Mouse (Mus musculus): ENCODE measurements at regions not wholly inside any gene's neighbourhood (a gene's known extent, or its start where the extent isn't known, plus 50 kb on each side); places are given as distances from the start of the nearest gene placed in this dataset.
A peak's percentile ranks its signal among the peaks of the same experiment; 100 is the strongest.

DNA sequence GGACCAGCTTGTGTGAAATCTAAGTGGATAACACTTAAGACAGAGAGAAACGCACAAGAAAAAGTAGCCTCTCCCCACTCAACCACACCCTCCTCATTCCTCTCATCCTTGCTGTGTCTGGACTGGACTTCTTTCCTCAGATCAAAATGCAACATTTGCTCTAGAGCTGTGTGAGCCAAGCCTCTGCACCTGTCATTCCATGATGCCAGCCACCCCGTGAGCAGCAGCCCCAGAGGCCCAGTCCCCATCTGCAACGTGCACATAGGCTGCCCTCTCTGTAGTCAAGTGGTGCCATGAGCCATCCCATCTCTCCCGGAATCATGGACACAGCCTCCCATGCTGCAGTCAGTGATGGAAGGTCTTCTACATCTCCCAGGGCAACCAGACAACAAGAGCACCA is 55.1 kb upstream of the Gpc1 start:
- no peaks in the 10 kb centered on the region for H3K36me3 ChIP-seq (ENCODE audit: insufficient read depth, low read length)
- no peak overlapping the region for H3K4me3 ChIP-seq (ENCODE audit: low read length)
- no peak for ATAC-seq (ENCODE audit: low FRiP score, low TSS enrichment)
- no peak overlapping the region for H3K4me2 ChIP-seq (replicated peaks; ENCODE audit: low read depth, low read length)
- WGBS, result 79% methylated on average over 4 of the region's 4 CpGs
- no peak overlapping the region for H3K27ac ChIP-seq (ENCODE audit: low read length)
- H3K27me3 ChIP-seq (ENCODE audit: insufficient read depth, low read length), result no peaks in the 10 kb centered on the region
- no peaks in the 10 kb centered on the region for H3K9me3 ChIP-seq (ENCODE audit: low read length)
- H3K9ac ChIP-seq (replicated peaks; ENCODE audit: low read length), result no peak overlapping the region
- no peaks in the 10 kb centered on the region for H3K4me1 ChIP-seq (ENCODE audit: insufficient read depth, low read length)

DNA sequence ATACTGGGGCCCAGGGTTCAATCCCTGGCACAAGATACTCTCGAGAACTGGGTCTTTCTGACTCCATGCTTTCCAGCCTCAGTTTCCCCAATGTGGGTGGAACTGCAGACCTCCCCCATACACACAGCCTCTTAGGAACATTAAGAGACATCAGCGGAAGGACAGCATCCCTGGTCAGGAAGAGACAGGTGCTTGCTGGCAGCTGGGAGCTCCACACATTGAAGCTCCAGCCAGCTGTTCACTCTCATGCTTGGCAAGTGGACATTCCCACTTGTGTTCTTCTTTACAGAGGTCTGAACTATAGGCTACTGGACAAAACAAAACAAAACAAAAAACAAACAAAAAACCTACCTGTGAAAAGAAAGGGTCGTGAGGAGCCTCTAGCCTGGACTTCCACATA is 55.5 kb upstream of the Gpc1 start:
- 88% methylated on average over 3 of the region's 3 CpGs for WGBS
- Histone ChIP-seq H3K4me2 (replicated peaks; ENCODE audit: low read depth, low read length) (no peak overlapping the region), H3K27me3 (ENCODE audit: insufficient read depth, low read length) (no peaks in the 10 kb centered on the region), H3K36me3 (ENCODE audit: insufficient read depth, low read length) (no peaks in the 10 kb centered on the region), H3K4me3 (ENCODE audit: low read length) (no peak overlapping the region), H3K9me3 (ENCODE audit: low read length) (no peaks in the 10 kb centered on the region), H3K27ac (ENCODE audit: low read length) (no peak overlapping the region), H3K4me1 (ENCODE audit: insufficient read depth, low read length) (no peaks in the 10 kb centered on the region), H3K9ac (replicated peaks; ENCODE audit: low read length) (no peak overlapping the region)
- no peak for ATAC-seq (ENCODE audit: low FRiP score, low TSS enrichment)

DNA sequence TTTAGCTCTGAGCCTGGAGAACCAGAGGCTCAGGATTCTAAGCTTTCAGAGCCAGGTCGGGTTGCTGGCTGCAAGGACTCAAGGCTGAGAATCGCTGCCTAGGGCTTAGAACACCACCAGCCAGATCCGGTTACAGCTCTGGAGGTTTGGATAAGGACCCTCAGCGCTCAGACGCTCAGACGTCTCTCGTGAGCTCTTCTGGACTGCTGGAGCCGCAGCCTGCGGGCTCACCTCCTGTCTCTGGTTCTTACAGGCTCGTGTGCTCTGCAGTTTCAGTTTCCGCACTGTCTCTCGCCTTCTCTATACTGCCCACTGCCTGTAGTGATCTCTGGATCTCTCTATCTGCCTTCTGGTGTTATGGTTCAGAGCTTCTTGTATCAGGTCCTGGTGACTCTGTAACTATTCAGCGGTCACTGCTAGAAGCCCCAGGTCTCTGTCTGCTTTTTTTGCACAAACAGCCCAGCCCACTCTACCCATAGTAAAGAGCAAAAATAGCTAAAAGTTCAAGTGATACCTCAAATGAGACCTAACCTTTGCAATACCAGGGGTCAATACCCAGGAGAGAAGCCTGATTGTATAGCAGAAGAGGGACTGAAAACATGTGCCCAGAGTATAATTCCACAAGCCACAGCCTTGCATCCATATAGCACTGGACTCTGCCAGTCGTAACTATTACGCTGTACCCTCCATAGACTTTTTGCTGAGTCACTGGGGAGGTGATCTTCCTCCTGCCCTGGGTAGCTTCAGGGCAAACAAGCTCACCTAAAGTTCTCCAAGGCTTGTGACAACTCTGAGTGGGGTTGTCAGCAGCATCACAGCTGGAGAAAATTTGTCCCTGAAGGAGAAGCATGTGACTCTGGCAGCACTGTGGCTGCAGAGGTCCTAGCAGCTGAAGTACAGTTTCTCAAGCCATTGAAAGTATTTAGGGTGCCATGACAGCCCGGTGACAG is 56.4 kb upstream of the Gpc1 start:
- WGBS, result 20% methylated on average over 16 of the region's 16 CpGs

DNA sequence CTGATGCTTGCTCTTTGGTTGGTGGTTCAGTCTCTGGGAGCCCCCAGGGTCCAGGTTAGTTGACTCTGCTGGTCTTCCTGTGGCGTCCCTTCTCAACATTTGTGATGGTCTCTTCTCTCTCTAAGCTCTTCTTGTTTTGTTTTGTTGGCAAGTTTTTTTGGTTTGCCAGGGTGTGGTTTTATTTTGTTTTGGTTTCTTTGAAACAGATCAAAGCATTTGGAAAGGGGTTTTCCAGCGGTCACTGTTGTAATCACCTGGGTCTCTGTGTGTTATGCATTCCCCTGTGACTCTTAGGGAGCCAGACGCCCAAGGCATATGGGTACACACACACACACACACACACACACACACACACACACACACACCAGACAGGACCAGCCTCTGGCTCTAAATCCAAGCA is 57.4 kb upstream of the Gpc1 start:
- Histone ChIP-seq H3K9ac (replicated peaks; ENCODE audit: low read length) (no peak overlapping the region), H3K27me3 (ENCODE audit: insufficient read depth, low read length) (no peaks in the 10 kb centered on the region), H3K4me3 (ENCODE audit: low read length) (no peak overlapping the region), H3K27ac (ENCODE audit: low read length) (no peak overlapping the region), H3K4me2 (replicated peaks; ENCODE audit: low read depth, low read length) (no peak overlapping the region), H3K4me1 (ENCODE audit: insufficient read depth, low read length) (no peaks in the 10 kb centered on the region), H3K36me3 (ENCODE audit: insufficient read depth, low read length) (no peaks in the 10 kb centered on the region), H3K9me3 (ENCODE audit: low read length) (no peaks in the 10 kb centered on the region)
- WGBS, result 55% methylated on average over 3 of the region's 3 CpGs
- no peak for ATAC-seq (ENCODE audit: low FRiP score, low TSS enrichment)

More for the DNA sequence above, 56.4 kb upstream of the Gpc1 start:
- H3K4me3 ChIP-seq (ENCODE audit: low read length), result peak overlapping the region; percentile 20
- peak overlapping the region; percentile 44 for H3K4me2 ChIP-seq (replicated peaks; ENCODE audit: low read depth, low read length)
- no peak overlapping the region for H3K27ac ChIP-seq (ENCODE audit: low read length)
- peak overlapping the region; percentile 40; the same call in 1 of the 2 replicates for H3K9ac ChIP-seq (replicated peaks; ENCODE audit: low read length)
- no peaks in the 10 kb centered on the region for H3K4me1 ChIP-seq (ENCODE audit: insufficient read depth, low read length)
- no peaks in the 10 kb centered on the region for H3K36me3 ChIP-seq (ENCODE audit: insufficient read depth, low read length)
- peak; percentile 66 for ATAC-seq (ENCODE audit: low FRiP score, low TSS enrichment)
- no peaks in the 10 kb centered on the region for H3K9me3 ChIP-seq (ENCODE audit: low read length)
- H3K27me3 ChIP-seq (ENCODE audit: insufficient read depth, low read length), result no peaks in the 10 kb centered on the region

- H3K9me3 ChIP-seq (ENCODE audit: low read length), result no peaks in the 10 kb centered on the region
- 73% methylated on average over 10 of the region's 10 CpGs for WGBS
- no peak overlapping the region for H3K4me2 ChIP-seq (replicated peaks; ENCODE audit: low read depth, low read length)
- no peak overlapping the region for H3K9ac ChIP-seq (replicated peaks; ENCODE audit: low read length)
- H3K4me1 ChIP-seq (ENCODE audit: insufficient read depth, low read length), result no peaks in the 10 kb centered on the region
- no peak for ATAC-seq (ENCODE audit: low FRiP score, low TSS enrichment)
- H3K27me3 ChIP-seq (ENCODE audit: insufficient read depth, low read length), result no peaks in the 10 kb centered on the region
- H3K36me3 ChIP-seq (ENCODE audit: insufficient read depth, low read length), result no peaks in the 10 kb centered on the region
- no peak overlapping the region for H3K4me3 ChIP-seq (ENCODE audit: low read length)
- no peak overlapping the region for H3K27ac ChIP-seq (ENCODE audit: low read length)
Observed at GRCm38 (mm10) chr1:92772784-92773113, 58.7 kb upstream of the Gpc1 start.

DNA sequence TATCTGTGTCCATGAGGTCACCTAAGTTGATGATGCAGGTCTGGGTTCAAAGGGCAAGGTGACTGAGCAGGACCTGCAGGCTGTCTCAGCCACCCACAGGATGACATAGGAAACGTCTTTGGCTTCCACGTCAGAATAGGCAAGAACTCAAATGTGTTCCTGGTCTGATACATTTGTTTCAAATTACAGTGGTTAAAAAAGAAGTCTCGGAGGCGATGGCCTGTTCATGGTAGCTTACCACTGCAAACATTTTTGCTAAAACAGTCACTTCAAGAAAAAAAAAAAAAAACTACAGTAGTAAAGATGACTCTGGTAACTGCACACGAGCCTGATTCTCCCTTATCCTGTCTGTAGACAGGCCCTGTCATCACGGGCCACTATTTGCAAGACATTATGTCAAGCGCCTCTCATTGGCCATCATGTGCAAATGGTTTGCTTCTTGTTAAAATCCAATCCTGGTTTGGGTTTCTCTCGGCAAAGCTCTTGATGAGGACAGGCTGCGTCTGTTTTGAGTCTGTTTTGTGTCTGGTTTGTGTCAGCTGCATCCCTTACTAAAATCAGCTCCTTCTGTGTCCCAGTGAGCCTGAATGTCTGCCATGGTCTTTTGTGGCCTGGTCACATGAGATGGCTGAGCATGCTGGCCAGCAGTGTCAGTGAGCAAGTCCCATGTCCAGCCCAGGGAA is 59.2 kb upstream of the Gpc1 start:
- WGBS, result 76% methylated on average over 9 of the region's 9 CpGs
- H3K27ac ChIP-seq (ENCODE audit: low read length), result no peak overlapping the region

DNA sequence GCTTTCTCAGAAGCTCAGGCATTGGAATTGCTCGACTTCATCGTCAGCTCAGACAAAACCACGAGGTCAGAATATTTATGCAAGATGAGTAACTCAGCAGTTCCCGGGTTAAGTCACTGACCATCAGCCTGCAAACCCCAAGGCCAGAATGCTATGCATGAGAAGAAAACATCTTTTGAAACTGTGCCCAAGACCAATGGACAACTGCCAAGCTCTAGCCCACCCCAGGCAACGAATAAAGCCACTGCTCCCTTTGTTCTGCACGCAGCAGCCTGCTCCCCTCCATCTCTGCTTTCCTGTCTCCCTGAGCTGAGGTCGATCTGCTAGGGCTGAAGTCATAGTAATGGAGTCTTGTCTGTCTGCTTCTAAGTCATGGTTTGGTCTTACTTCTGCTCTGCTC is 61.7 kb upstream of the Gpc1 start:
- Histone ChIP-seq H3K27me3 (ENCODE audit: insufficient read depth, low read length) (no peaks in the 10 kb centered on the region), H3K9me3 (ENCODE audit: low read length) (no peaks in the 10 kb centered on the region), H3K9ac (replicated peaks; ENCODE audit: low read length) (no peak overlapping the region), H3K4me1 (ENCODE audit: insufficient read depth, low read length) (no peaks in the 10 kb centered on the region), H3K27ac (ENCODE audit: low read length) (no peak overlapping the region), H3K4me3 (ENCODE audit: low read length) (no peak overlapping the region), H3K36me3 (ENCODE audit: insufficient read depth, low read length) (no peaks in the 10 kb centered on the region), H3K4me2 (replicated peaks; ENCODE audit: low read depth, low read length) (no peak overlapping the region)
- ATAC-seq (ENCODE audit: low FRiP score, low TSS enrichment), result no peak
- 56% methylated on average over 7 of the region's 7 CpGs for whole genome bisulfite sequencing

More for the DNA sequence above, 59.2 kb upstream of the Gpc1 start:
- Histone ChIP-seq H3K4me3 (ENCODE audit: low read length) (no peak overlapping the region), H3K9me3 (ENCODE audit: low read length) (no peaks in the 10 kb centered on the region), H3K4me1 (ENCODE audit: insufficient read depth, low read length) (no peaks in the 10 kb centered on the region), H3K36me3 (ENCODE audit: insufficient read depth, low read length) (no peaks in the 10 kb centered on the region), H3K9ac (replicated peaks; ENCODE audit: low read length) (no peak overlapping the region), H3K27me3 (ENCODE audit: insufficient read depth, low read length) (no peaks in the 10 kb centered on the region), H3K4me2 (replicated peaks; ENCODE audit: low read depth, low read length) (no peak overlapping the region)
- ATAC-seq (ENCODE audit: low FRiP score, low TSS enrichment), result no peak

DNA sequence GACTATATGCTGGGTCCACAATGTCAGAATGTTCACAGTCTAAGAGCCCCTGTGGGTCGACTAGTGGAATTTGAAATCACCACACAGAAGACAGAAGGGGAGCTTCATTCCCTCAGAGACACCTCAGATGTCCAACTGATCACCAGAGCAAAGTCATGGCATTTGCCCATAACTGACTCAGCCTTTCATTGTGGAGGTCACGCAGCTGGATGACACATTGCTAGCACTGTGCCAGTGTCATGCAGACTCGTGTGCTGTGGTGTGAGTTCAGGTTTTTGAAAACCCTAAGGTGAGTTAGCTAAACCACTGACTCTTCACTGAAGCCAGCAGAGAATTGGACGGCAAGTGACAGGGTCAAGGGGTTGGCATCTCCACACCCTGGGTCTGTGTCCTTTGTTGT is 62.3 kb upstream of the Gpc1 start:
- H3K4me3 ChIP-seq (ENCODE audit: low read length), result no peak overlapping the region
- WGBS, result 73% methylated on average over 4 of the region's 4 CpGs
- H3K36me3 ChIP-seq (ENCODE audit: insufficient read depth, low read length), result no peaks in the 10 kb centered on the region
- H3K4me1 ChIP-seq (ENCODE audit: insufficient read depth, low read length), result no peaks in the 10 kb centered on the region
- no peak for ATAC-seq (ENCODE audit: low FRiP score, low TSS enrichment)
- no peak overlapping the region for H3K27ac ChIP-seq (ENCODE audit: low read length)
- H3K4me2 ChIP-seq (replicated peaks; ENCODE audit: low read depth, low read length), result no peak overlapping the region
- no peaks in the 10 kb centered on the region for H3K27me3 ChIP-seq (ENCODE audit: insufficient read depth, low read length)
- H3K9me3 ChIP-seq (ENCODE audit: low read length), result no peaks in the 10 kb centered on the region
- H3K9ac ChIP-seq (replicated peaks; ENCODE audit: low read length), result no peak overlapping the region

DNA sequence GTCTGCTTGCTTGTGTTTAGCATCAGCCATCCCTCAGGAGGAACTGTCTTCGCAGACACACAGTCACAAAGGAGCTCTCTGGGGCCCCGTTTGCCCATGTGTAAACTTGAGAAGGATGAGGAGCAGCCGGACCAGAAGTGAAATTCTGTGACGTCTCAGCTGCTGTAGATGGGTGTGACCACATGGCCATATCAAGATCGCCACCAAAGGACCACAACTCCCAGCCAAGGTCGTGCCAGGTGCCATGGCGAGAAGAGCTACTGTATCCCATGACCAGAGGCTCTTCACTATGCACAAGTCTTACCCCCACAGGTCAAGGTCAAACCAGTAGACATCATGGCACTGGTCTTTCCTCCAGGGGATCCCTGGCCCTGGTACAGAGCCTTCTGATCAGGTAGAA is 64.9 kb upstream of the Gpc1 start:
- no peak overlapping the region for H3K27ac ChIP-seq (ENCODE audit: low read length)
- H3K9me3 ChIP-seq (ENCODE audit: low read length), result no peaks in the 10 kb centered on the region
- WGBS, result 78% methylated on average over 7 of the region's 7 CpGs
- no peaks in the 10 kb centered on the region for H3K27me3 ChIP-seq (ENCODE audit: insufficient read depth, low read length)
- no peak overlapping the region for H3K4me2 ChIP-seq (replicated peaks; ENCODE audit: low read depth, low read length)
- H3K4me1 ChIP-seq (ENCODE audit: insufficient read depth, low read length), result no peaks in the 10 kb centered on the region
- H3K4me3 ChIP-seq (ENCODE audit: low read length), result no peak overlapping the region
- ATAC-seq (ENCODE audit: low FRiP score, low TSS enrichment), result no peak
- no peak overlapping the region for H3K9ac ChIP-seq (replicated peaks; ENCODE audit: low read length)
- no peaks in the 10 kb centered on the region for H3K36me3 ChIP-seq (ENCODE audit: insufficient read depth, low read length)

Measured in kidney, embryonic 16.5 days (tissue).